Mouse (Mus musculus) liver, embryonic 12.5 days (tissue): ENCODE measurements at regions not wholly inside any gene's neighbourhood (a gene's known extent, or its start where the extent isn't known, plus 50 kb on each side); places are given as distances from the start of the nearest gene placed in this dataset.

Source experiments
- ATAC-seq: fragments of 200-750 bp; cut with Nextera tagmentation; 2 replicates; pipeline ENCODE4 v1.8.0; 2017; ENCODE audit warnings: moderate number of reproducible peaks, mild to moderate bottlenecking, moderate library complexity
- H3K27ac ChIP-seq: fragments of 300-500 bp; sonication (generic); 2 replicates; pipeline ENCODE4 v1.5.1; 2016; ENCODE audit warnings: mild to moderate bottlenecking
- H3K27me3 ChIP-seq: fragments of 300-500 bp; sonication (generic); replicated peaks from 2 replicates; pipeline ENCODE4 v1.6.1; 2016; ENCODE audit warnings: mild to moderate bottlenecking, moderate library complexity
- H3K36me3 ChIP-seq: fragments of 300-500 bp; sonication (generic); 2 replicates; pipeline ENCODE4 v1.6.1; 2016; ENCODE audit warnings: mild to moderate bottlenecking, moderate library complexity
- H3K4me1 ChIP-seq: fragments of 300-500 bp; sonication (generic); 2 replicates; pipeline ENCODE4 v1.6.1; 2016
- H3K4me2 ChIP-seq: fragments of 300-500 bp; sonication (generic); 2 replicates; pipeline ENCODE4 v1.6.1; 2016; ENCODE audit warnings: mild to moderate bottlenecking, moderate library complexity
- H3K4me3 ChIP-seq: fragments of 300-500 bp; sonication (generic); 2 replicates; pipeline ENCODE4 v1.5.1; 2016; ENCODE audit warnings: mild to moderate bottlenecking, moderate library complexity
- H3K9ac ChIP-seq: fragments of 300-500 bp; sonication (generic); 2 replicates; pipeline ENCODE4 v1.6.1; 2016; ENCODE audit warnings: mild to moderate bottlenecking, moderate library complexity
- H3K9me3 ChIP-seq: fragments of 300-500 bp; sonication (generic); replicated peaks from 2 replicates; pipeline ENCODE4 v1.6.1; 2016; ENCODE audit warnings: mild to moderate bottlenecking, moderate library complexity
- WGBS: fragments of 180-500 bp; shearing (Covaris S2); methylation state at CpG from one replicate; pipeline ENCODE4 v1.1.7; 2016; ENCODE audit not compliant: insufficient replicate concordance; 5-methylcytosine and 5-hydroxymethylcytosine counted together

GRCm38 (mm10) chr4:152999526-152999925 is 483.1 kb downstream of the Ajap1 start:
- 75% methylated on average over 18 of the region's 18 CpGs for WGBS
- no peak for ATAC-seq
- Histone ChIP-seq H3K4me3 (no peak overlapping the region), H3K4me2 (no peak overlapping the region), H3K9ac (no peak overlapping the region), H3K27me3 (no peaks in the 10 kb centered on the region), H3K4me1 (0 out of 2 replicates have a peak, but pooled peaks cover 4% of the 10 kb centered on the region), H3K36me3 (no peaks in the 10 kb centered on the region), H3K27ac (no peak overlapping the region), H3K9me3 (no peaks in the 10 kb centered on the region)

DNA sequence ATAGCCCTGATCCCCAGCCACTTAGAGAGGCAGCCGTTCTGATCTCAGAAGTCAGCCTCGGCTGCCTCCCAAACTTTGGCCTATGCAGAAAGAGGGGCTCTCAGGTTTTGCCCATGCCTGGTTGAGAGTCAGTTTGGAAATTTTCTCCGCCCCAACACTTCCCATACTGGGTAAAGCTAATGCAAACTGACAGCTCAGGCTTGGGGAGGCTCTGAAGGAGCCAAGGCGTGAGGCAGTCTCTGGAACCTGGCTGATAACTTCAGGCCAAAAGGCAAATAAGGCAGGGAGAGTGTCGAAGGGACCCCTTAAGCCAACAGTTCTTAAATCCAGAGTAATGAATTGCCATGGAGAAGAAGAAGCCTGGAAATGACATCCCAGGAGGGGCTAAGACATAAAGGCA is 485.4 kb downstream of the Ajap1 start:
- no peaks in the 10 kb centered on the region for H3K27me3 ChIP-seq
- WGBS, result 48% methylated on average over 5 of the region's 5 CpGs
- no peak for ATAC-seq
- H3K4me3 ChIP-seq, result no peak overlapping the region
- H3K9me3 ChIP-seq, result no peaks in the 10 kb centered on the region
- no peaks in the 10 kb centered on the region for H3K36me3 ChIP-seq
- H3K4me1 ChIP-seq, result no peaks in the 10 kb centered on the region
- no peak overlapping the region for H3K4me2 ChIP-seq
- H3K9ac ChIP-seq, result no peak overlapping the region
- H3K27ac ChIP-seq, result no peak overlapping the region

GRCm38 (mm10) chr4:152996641-152997040 is 486.0 kb downstream of the Ajap1 start:
- ATAC-seq, result no peak
- WGBS, result 48% methylated on average over 2 of the region's 2 CpGs
- H3K4me1 ChIP-seq, result no peaks in the 10 kb centered on the region

DNA sequence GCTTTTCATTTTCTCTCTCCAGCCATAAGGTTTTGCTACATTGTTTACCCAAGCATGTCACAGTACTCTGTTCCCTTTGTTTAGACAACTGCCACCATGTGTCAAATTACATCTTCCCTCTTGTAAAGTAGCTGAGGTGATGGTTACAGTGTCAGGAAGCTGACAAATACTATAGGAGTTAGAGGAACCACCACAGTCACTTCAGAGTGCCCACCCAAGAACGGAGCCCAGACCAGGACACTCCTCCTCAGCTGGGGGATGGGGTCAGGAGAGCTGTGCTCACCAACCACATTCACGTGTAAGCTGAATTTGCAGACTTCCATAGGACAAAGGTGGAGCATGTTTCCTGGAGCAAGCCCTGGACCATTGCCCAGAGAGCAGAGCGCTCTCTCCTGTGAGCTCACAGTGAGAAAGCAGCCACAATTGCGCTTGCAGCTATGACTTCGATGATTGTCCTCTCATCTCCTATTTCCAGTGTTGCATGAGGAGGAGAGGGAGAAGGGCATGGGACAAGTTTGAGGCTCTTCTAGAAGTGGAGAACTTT is 487.5 kb downstream of the Ajap1 start:
- Histone ChIP-seq H3K27me3 (no peaks in the 10 kb centered on the region), H3K9me3 (no peaks in the 10 kb centered on the region), H3K4me2 (no peak overlapping the region), H3K36me3 (no peaks in the 10 kb centered on the region), H3K27ac (no peak overlapping the region), H3K9ac (no peak overlapping the region), H3K4me1 (no peaks in the 10 kb centered on the region), H3K4me3 (no peak overlapping the region)
- WGBS, result 61% methylated on average over 5 of the region's 5 CpGs
- no peak for ATAC-seq

More at GRCm38 (mm10) chr4:152996641-152997040, 486.0 kb downstream of the Ajap1 start:
- no peaks in the 10 kb centered on the region for H3K9me3 ChIP-seq
- H3K9ac ChIP-seq, result no peak overlapping the region
- H3K36me3 ChIP-seq, result no peaks in the 10 kb centered on the region
- H3K4me2 ChIP-seq, result no peak overlapping the region
- H3K27ac ChIP-seq, result no peak overlapping the region
- no peak overlapping the region for H3K4me3 ChIP-seq
- no peaks in the 10 kb centered on the region for H3K27me3 ChIP-seq

- WGBS, result 60% methylated on average over 3 of the region's 3 CpGs
- H3K9ac ChIP-seq, result no peak overlapping the region
- H3K36me3 ChIP-seq, result no peaks in the 10 kb centered on the region
- H3K4me2 ChIP-seq, result no peak overlapping the region
- H3K27me3 ChIP-seq, result no peaks in the 10 kb centered on the region
- no peak for ATAC-seq
- no peaks in the 10 kb centered on the region for H3K4me1 ChIP-seq
- H3K27ac ChIP-seq, result no peak overlapping the region
- no peaks in the 10 kb centered on the region for H3K9me3 ChIP-seq
- no peak overlapping the region for H3K4me3 ChIP-seq
Observed at GRCm38 (mm10) chr4:152994206-152994605, 488.4 kb downstream of the Ajap1 start.

DNA sequence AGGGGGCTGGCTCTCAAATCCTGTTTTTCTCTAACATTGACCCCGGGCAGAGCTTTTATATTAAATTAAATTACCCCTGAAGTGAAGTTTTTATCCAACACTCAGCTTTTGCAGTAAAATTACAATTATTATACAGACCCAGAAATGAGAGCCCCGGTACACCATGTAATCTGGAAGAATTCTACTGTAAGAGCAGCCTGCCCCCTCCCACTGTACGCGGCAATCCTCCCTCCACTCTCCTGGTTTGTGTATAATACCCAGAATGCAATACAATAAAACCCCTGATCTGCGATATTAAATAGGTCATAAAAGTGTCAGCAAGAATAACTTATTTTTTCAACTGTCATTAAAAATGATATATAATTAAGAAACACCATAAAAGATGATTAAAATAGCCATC is 492.3 kb downstream of the Ajap1 start:
- Histone ChIP-seq H3K9ac (no peak overlapping the region), H3K9me3 (no peaks in the 10 kb centered on the region; the same call in 1 of the 2 replicates), H3K27ac (no peak overlapping the region), H3K36me3 (no peaks in the 10 kb centered on the region), H3K4me2 (no peak overlapping the region), H3K4me1 (no peaks in the 10 kb centered on the region), H3K4me3 (no peak overlapping the region), H3K27me3 (no peaks in the 10 kb centered on the region)
- no peak for ATAC-seq
- 72% methylated on average over 5 of the region's 5 CpGs for WGBS

GRCm38 (mm10) chr4:152987726-152988125 is 494.9 kb downstream of the Ajap1 start:
- H3K27me3 ChIP-seq, result no peaks in the 10 kb centered on the region
- no peak overlapping the region for H3K4me3 ChIP-seq
- H3K36me3 ChIP-seq, result no peaks in the 10 kb centered on the region
- ATAC-seq, result no peak
- H3K27ac ChIP-seq, result no peak overlapping the region
- 65% methylated on average over 4 of the region's 4 CpGs for WGBS
- H3K9me3 ChIP-seq, result no peaks in the 10 kb centered on the region; the same call in 1 of the 2 replicates
- no peak overlapping the region for H3K4me2 ChIP-seq
- H3K4me1 ChIP-seq, result no peaks in the 10 kb centered on the region
- H3K9ac ChIP-seq, result no peak overlapping the region

- WGBS, result 62% methylated on average over 8 of the region's 8 CpGs
- no peaks in the 10 kb centered on the region for H3K9me3 ChIP-seq
- no peak overlapping the region for H3K27ac ChIP-seq
- H3K36me3 ChIP-seq, result no peaks in the 10 kb centered on the region
- H3K9ac ChIP-seq, result no peak overlapping the region
- ATAC-seq, result no peak
- H3K4me1 ChIP-seq, result no peaks in the 10 kb centered on the region
- H3K27me3 ChIP-seq, result no peaks in the 10 kb centered on the region
- no peak overlapping the region for H3K4me3 ChIP-seq
- H3K4me2 ChIP-seq, result no peak overlapping the region
Observed at GRCm38 (mm10) chr4:152975012-152975675, 497.5 kb upstream of the Kcnab2 start.

GRCm38 (mm10) chr4:152963001-152963400 is 485.3 kb upstream of the Kcnab2 start:
- H3K27ac ChIP-seq, result no peak overlapping the region
- H3K9me3 ChIP-seq, result 0 out of 2 replicates have a peak, but pooled peaks cover 3% of the 10 kb centered on the region
- H3K9ac ChIP-seq, result no peak overlapping the region
- no peaks in the 10 kb centered on the region for H3K4me1 ChIP-seq
- 79% methylated on average over 6 of the region's 6 CpGs for WGBS
- no peak overlapping the region for H3K4me2 ChIP-seq
- H3K36me3 ChIP-seq, result no peaks in the 10 kb centered on the region
- ATAC-seq, result no peak
- no peak overlapping the region for H3K4me3 ChIP-seq
- H3K27me3 ChIP-seq, result no peaks in the 10 kb centered on the region

DNA sequence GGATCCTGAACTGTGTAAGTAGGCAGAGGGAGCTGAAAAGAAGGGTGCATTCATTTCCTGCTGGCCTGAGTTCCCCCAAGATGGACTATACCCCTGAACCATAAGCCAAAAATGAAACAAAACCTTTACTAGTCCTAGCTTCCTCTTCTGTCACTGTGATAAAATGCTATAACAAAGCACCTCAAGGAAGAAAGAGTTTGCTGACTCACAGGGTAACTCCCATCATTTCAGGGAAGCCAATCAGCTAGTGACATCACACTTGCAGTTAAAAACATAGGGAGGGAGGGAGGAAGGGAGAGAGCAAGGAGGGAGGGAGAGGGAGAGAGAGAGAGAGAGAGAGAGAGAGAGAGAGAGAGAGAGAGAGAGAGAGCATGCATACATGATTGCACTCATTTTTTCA is 484.5 kb upstream of the Kcnab2 start:
- ATAC-seq, result no peak; the same call in 1 of the 2 replicates
- Histone ChIP-seq H3K4me3 (no peak overlapping the region), H3K27ac (no peak overlapping the region), H3K36me3 (no peaks in the 10 kb centered on the region), H3K4me2 (no peak overlapping the region), H3K9ac (no peak overlapping the region), H3K27me3 (no peaks in the 10 kb centered on the region), H3K4me1 (no peaks in the 10 kb centered on the region), H3K9me3 (peaks cover 3% of the 10 kb centered on the region; the same call in 1 of the 2 replicates)

GRCm38 (mm10) chr4:152961677-152962076 is 484.0 kb upstream of the Kcnab2 start:
- Histone ChIP-seq H3K4me2 (no peak overlapping the region), H3K27ac (no peak overlapping the region), H3K4me1 (no peaks in the 10 kb centered on the region), H3K27me3 (no peaks in the 10 kb centered on the region), H3K36me3 (no peaks in the 10 kb centered on the region), H3K9ac (no peak overlapping the region), H3K4me3 (no peak overlapping the region), H3K9me3 (peaks cover 3% of the 10 kb centered on the region; the same call in 1 of the 2 replicates)
- 48% methylated on average over 4 of the region's 4 CpGs for WGBS
- ATAC-seq, result no peak

DNA sequence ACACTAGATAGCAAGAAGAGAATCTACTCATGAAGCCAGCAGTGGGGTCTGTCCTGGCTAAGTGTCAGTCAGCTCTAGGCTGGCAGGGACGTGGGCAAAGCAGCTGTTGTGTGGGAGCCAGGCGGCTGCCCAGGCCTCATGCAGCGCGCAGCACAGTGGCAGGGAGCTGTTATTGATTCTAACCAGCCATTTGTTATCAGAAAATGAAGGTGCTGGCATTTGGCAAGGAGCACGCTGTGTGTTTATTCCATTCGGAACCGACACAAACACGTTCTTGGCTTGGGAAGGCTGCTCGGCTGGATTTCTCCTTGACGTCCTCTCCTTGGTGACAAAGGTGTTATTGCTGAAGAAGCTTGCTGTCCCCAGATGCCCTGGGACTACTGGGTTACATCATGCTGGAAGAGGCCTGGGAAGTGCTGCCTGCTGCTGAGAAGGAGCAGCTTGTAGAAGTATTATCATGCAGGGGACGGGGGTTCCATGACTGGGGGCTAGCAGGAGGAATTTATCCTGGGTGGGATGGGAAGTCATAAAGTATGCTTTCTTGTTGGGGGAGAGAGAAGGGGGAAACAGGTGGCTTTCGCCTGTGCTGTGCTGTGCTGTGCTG is 482.1 kb upstream of the Kcnab2 start:
- 52% methylated on average over 12 of the region's 12 CpGs for WGBS
- no peak for ATAC-seq

More for the DNA sequence above, 482.1 kb upstream of the Kcnab2 start:
- no peaks in the 10 kb centered on the region for H3K27me3 ChIP-seq
- no peaks in the 10 kb centered on the region for H3K36me3 ChIP-seq
- no peak overlapping the region for H3K27ac ChIP-seq
- H3K9me3 ChIP-seq, result peaks cover 3% of the 10 kb centered on the region; the same call in 1 of the 2 replicates
- H3K4me3 ChIP-seq, result no peak overlapping the region
- no peaks in the 10 kb centered on the region for H3K4me1 ChIP-seq
- no peak overlapping the region for H3K9ac ChIP-seq
- no peak overlapping the region for H3K4me2 ChIP-seq
